Mouse (Mus musculus): ENCODE measurements around the gene Mecr. TPM values are rescaled to one million over a fixed set of nuclear protein-coding genes. Genes with fewer than 3 reads are reported as not detected.
A peak's percentile ranks its signal among the peaks of the same experiment; 100 is the strongest.
"Not testable (repeated sequence)": the region's sequence is repeated elsewhere in the genome, so short reads cannot be mapped to it uniquely, and the experiment has no call there.

The Mecr gene
- polyA plus RNA-seq (2015; fragmentation: Nextera tagmentation; extraction: Ambion mirVana), result 56.1 and 57.0 TPM in 2 replicates

DNA sequence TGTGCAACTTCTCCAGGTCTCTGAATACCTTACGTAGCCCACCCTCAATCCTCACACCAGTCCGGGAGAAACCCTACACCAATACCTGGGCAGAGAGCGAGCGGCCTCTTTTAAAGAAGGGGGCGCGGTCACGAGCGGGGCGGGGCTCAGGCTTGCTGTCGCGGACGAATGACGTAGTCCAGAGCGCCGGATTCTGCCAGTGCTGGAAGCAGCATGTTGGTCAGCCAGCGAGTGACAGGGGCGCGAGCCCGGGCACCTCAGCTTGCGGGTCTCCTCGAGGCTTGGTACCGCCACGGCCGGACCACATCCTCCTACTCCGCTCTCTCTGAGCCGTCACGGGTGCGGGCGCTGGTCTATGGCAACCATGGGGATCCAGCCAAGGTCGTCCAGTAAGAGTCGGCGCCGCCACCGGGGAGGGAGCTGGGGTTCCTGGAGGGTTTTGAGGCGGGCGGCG, at the start of gene Mecr:
Gene Mecr (plus strand): TSS at position 181 of the 454 bp plus-strand sequence.
- peak; percentile 89 for ATAC-seq (ENCODE audit: insufficient read depth, low FRiP score)
- H3K4me1 ChIP-seq (ENCODE audit: control insufficient read depth, insufficient read depth, low read length), result peaks cover 14% of the 10 kb centered on the region
- peak within 1 kb of the TSS; percentile 89 for H3K9ac ChIP-seq (ENCODE audit: low read length)
- under 1% methylated on average over 37 of the region's 37 CpGs for WGBS
- H3K4me3 ChIP-seq (replicated peaks; ENCODE audit: low read length), result peak within 1 kb of the TSS; percentile 95
- no peak within 1 kb of the TSS for H3K27ac ChIP-seq (ENCODE audit: low read length)
- H3K4me2 ChIP-seq (ENCODE audit: low read depth, low read length), result peak within 1 kb of the TSS; percentile 86
- no peaks in the 10 kb centered on the region for H3K36me3 ChIP-seq (ENCODE audit: control insufficient read depth, insufficient read depth, low read length)
- H3K27me3 ChIP-seq (ENCODE audit: control insufficient read depth, insufficient read depth, low read length), result no peaks in the 10 kb centered on the region
- H3K9me3 ChIP-seq (replicated peaks; ENCODE audit: control insufficient read depth, low read length), result no peaks in the 10 kb centered on the region

DNA sequence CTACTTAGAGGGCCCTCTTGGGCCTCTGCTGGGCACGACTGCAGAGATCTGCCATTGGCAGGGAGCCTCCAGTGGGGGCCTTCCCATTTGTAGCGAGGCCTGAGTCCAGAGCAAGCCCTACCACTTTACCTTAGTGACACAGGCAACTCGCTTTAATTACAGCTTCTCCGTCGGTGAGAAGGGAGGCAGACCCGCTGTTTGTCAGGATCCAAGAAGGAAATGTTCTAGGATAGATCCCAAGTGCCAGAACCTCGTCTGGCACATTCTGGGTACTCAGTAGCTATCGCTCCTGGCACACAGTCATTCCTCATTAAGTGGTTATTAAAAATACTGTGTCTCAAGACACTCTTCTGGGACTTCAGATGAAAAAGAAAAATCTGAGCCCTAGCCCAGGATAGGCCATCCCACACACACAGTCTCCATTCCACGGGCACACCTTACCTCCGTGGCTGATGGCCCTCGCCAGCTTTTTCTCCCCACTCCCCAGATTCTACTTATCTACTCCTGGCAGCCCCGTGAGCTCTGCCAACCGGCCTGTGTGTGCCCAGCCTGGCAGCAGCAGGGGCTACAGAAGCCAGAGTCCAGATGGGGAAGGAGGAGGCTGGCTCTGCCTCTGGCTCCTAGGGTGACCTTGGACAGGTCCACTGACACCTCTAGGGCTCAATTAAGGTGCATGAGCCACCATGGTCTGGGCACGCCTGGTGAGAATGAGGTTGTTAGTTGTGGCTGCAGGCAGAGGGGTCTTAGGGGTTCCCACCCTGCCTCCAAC, 46.8 kb upstream of the Mecr start:
- no peaks in the 10 kb centered on the region for H3K9me3 ChIP-seq (replicated peaks; ENCODE audit: control insufficient read depth, low read length)
- H3K27me3 ChIP-seq (ENCODE audit: control insufficient read depth, insufficient read depth, low read length), result no peaks in the 10 kb centered on the region
- ATAC-seq (ENCODE audit: insufficient read depth, low FRiP score), result no peak
- no peak overlapping the region for H3K27ac ChIP-seq (ENCODE audit: low read length)
- no peak overlapping the region for H3K4me2 ChIP-seq (ENCODE audit: low read depth, low read length)
- H3K4me1 ChIP-seq (ENCODE audit: control insufficient read depth, insufficient read depth, low read length), result no peaks in the 10 kb centered on the region
- no peak overlapping the region for H3K9ac ChIP-seq (ENCODE audit: low read length)
- no peak overlapping the region for H3K4me3 ChIP-seq (replicated peaks; ENCODE audit: low read length)
- H3K36me3 ChIP-seq (ENCODE audit: control insufficient read depth, insufficient read depth, low read length), result no peaks in the 10 kb centered on the region
- WGBS, result 76% methylated on average over 14 of the region's 14 CpGs

DNA sequence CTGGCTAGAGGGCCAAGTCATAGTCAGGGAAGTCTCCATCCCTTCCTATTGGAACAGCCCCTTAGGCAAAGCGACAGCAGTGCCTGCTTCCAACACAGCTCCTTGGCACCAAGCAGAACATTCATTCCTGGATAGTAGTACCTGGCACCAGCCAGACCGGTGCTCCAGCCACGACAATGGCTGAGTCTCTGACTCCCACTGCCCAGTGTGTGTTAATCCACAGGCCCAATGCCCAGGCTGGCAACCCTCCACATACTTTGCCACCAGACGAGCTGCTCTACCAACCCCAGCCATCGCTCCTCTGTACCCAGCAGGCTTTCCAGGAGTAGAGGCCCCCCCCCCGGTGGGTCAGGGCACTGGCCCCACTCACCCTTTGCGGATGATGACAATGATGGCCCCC, 45.8 kb upstream of the Mecr start:
- Histone ChIP-seq H3K9me3 (replicated peaks; ENCODE audit: control insufficient read depth, low read length) (no peaks in the 10 kb centered on the region), H3K36me3 (ENCODE audit: control insufficient read depth, insufficient read depth, low read length) (no peaks in the 10 kb centered on the region), H3K4me1 (ENCODE audit: control insufficient read depth, insufficient read depth, low read length) (no peaks in the 10 kb centered on the region), H3K27me3 (ENCODE audit: control insufficient read depth, insufficient read depth, low read length) (no peaks in the 10 kb centered on the region), H3K4me3 (replicated peaks; ENCODE audit: low read length) (no peak overlapping the region), H3K4me2 (ENCODE audit: low read depth, low read length) (no peak overlapping the region), H3K9ac (ENCODE audit: low read length) (no peak overlapping the region), H3K27ac (ENCODE audit: low read length) (no peak overlapping the region)
- 82% methylated on average over 7 of the region's 7 CpGs for WGBS
- no peak for ATAC-seq (ENCODE audit: insufficient read depth, low FRiP score)

DNA sequence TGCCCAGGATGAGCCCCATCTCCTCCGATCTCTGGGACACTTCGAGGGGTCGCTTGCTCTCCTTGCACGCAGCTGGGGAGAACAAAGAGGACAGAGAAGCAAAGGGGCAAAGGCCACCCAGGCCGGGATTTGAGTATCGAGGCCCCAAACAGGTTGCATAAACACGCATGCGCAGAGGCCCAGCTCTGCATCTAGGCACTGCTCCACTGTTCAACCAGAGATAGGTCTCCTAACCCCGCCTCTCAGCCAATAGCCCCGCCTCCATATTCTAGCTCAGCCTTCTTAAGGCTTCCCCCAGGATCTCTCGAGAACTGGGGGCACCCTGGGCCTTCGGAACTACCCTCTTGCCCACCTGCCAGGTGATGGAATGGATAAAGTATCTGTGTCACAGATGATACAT, 45.4 kb upstream of the Mecr start:
- Histone ChIP-seq H3K36me3 (ENCODE audit: control insufficient read depth, insufficient read depth, low read length) (no peaks in the 10 kb centered on the region), H3K4me2 (ENCODE audit: low read depth, low read length) (no peak overlapping the region), H3K9ac (ENCODE audit: low read length) (no peak overlapping the region), H3K27me3 (ENCODE audit: control insufficient read depth, insufficient read depth, low read length) (no peaks in the 10 kb centered on the region), H3K9me3 (replicated peaks; ENCODE audit: control insufficient read depth, low read length) (no peaks in the 10 kb centered on the region), H3K4me1 (ENCODE audit: control insufficient read depth, insufficient read depth, low read length) (no peaks in the 10 kb centered on the region), H3K27ac (ENCODE audit: low read length) (no peak overlapping the region), H3K4me3 (replicated peaks; ENCODE audit: low read length) (no peak overlapping the region)
- no peak for ATAC-seq (ENCODE audit: insufficient read depth, low FRiP score)
- 60% methylated on average over 12 of the region's 12 CpGs for WGBS

DNA sequence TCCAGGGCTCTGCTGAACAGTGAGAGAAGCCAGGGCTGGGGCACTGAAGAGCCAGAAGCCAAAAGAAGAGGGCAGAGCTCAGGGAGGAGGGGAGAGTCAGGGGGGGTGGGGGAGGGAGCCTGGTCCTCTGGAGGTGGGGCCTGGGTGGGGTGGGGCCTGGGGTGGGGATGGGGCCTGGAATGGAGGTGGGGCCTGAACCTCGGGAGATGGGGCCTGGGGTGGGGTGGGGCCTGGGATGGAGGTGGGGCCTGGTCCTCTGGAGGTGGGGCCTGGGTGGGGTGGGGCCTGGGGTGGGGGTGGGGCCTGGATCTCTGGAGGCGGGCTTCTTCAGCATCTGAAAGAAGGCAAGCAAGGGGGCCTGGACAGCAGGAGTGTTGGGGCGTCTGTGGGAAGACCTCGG, 44.3 kb upstream of the Mecr start:
- Histone ChIP-seq H3K27ac (ENCODE audit: low read length) (no peak overlapping the region), H3K4me2 (ENCODE audit: low read depth, low read length) (no peak overlapping the region), H3K4me1 (ENCODE audit: control insufficient read depth, insufficient read depth, low read length) (peaks cover 6% of the 10 kb centered on the region; the same call in 1 of the 2 replicates), H3K9ac (ENCODE audit: low read length) (no peak overlapping the region), H3K9me3 (replicated peaks; ENCODE audit: control insufficient read depth, low read length) (no peaks in the 10 kb centered on the region), H3K27me3 (ENCODE audit: control insufficient read depth, insufficient read depth, low read length) (no peaks in the 10 kb centered on the region), H3K36me3 (ENCODE audit: control insufficient read depth, insufficient read depth, low read length) (no peaks in the 10 kb centered on the region), H3K4me3 (replicated peaks; ENCODE audit: low read length) (no peak overlapping the region)
- WGBS, result 44% methylated on average over 4 of the region's 4 CpGs
- no peak; the same call in 1 of the 2 replicates for ATAC-seq (ENCODE audit: insufficient read depth, low FRiP score)

DNA sequence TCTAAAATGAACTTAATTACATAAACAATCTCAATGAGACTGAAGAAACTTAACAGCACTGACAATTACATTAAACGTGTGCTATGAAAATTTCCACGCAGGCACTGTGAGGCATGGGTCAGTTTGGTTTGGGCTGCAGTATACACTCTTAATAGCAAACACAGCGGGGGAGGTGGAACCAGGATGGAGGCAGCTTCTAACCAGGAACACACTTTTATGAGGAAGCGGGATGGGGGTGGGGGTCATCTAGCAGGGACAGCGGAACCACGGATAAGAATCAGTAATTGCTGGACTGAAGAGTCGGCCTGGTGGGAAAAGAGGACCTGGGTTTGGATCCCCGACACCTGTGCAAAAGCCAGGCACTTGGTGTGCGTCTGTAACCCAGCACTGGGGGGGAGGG, 39.4 kb upstream of the Mecr start:
- no peak overlapping the region for H3K4me3 ChIP-seq (replicated peaks; ENCODE audit: low read length)
- no peaks in the 10 kb centered on the region for H3K9me3 ChIP-seq (replicated peaks; ENCODE audit: control insufficient read depth, low read length)
- no peaks in the 10 kb centered on the region for H3K27me3 ChIP-seq (ENCODE audit: control insufficient read depth, insufficient read depth, low read length)
- H3K36me3 ChIP-seq (ENCODE audit: control insufficient read depth, insufficient read depth, low read length), result no peaks in the 10 kb centered on the region
- peaks cover 7% of the 10 kb centered on the region; the same call in 1 of the 2 replicates for H3K4me1 ChIP-seq (ENCODE audit: control insufficient read depth, insufficient read depth, low read length)
- ATAC-seq (ENCODE audit: insufficient read depth, low FRiP score), result no peak
- H3K9ac ChIP-seq (ENCODE audit: low read length), result no peak overlapping the region
- H3K4me2 ChIP-seq (ENCODE audit: low read depth, low read length), result no peak overlapping the region
- 55% methylated on average over 9 of the region's 9 CpGs for WGBS
- H3K27ac ChIP-seq (ENCODE audit: low read length), result no peak overlapping the region

DNA sequence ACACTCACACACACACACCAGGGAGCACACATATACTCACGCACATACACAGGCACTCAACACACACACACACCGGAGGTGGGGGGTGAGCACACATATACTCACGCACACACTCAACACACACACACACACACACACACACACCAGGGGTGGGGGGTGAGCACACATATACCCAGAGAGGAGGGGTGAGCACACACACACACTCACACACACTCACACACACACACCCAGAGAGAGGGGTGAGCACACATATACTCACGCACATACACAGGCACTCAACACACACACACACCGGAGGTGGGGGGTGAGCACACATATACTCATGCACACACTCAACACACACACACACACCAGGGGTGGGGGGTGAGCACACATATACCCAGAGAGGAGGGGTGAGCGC, 38.5 kb upstream of the Mecr start:
- H3K36me3 ChIP-seq (ENCODE audit: control insufficient read depth, insufficient read depth, low read length); H3K4me1 ChIP-seq (ENCODE audit: control insufficient read depth, insufficient read depth, low read length); H3K4me3 ChIP-seq (replicated peaks; ENCODE audit: low read length); H3K4me2 ChIP-seq (ENCODE audit: low read depth, low read length); H3K9me3 ChIP-seq (replicated peaks; ENCODE audit: control insufficient read depth, low read length); H3K27ac ChIP-seq (ENCODE audit: low read length); H3K9ac ChIP-seq (ENCODE audit: low read length); H3K27me3 ChIP-seq (ENCODE audit: control insufficient read depth, insufficient read depth, low read length): not testable (repeated sequence)
- peak; percentile 49; the same call in 1 of the 2 replicates for ATAC-seq (ENCODE audit: insufficient read depth, low FRiP score)
- WGBS, result 93% methylated on average over 6 of the region's 6 CpGs

DNA sequence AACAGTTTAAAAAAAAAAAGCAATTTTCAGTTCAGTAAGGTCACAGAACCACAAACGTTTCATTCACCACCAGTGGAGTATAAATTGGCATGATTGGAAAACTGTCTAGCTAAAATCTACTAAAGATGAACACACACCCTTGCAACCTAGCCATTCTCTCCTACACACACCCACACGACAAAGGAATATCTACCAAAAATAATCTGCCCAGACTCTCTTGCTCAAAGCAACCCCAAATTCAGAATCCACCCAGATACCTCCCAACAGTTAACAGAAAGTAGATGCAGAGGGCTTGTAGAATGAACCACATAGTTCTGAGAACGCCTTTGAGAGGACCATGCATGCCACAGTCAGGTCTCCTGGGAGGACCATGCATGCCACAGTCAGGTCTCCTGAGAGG, 38.0 kb upstream of the Mecr start:
- H3K27me3 ChIP-seq (ENCODE audit: control insufficient read depth, insufficient read depth, low read length), result no peaks in the 10 kb centered on the region
- WGBS, result 66% methylated on average over 3 of the region's 3 CpGs
- no peak for ATAC-seq (ENCODE audit: insufficient read depth, low FRiP score)
- H3K4me2 ChIP-seq (ENCODE audit: low read depth, low read length), result no peak overlapping the region
- peaks cover 7% of the 10 kb centered on the region; the same call in 1 of the 2 replicates for H3K4me1 ChIP-seq (ENCODE audit: control insufficient read depth, insufficient read depth, low read length)
- H3K4me3 ChIP-seq (replicated peaks; ENCODE audit: low read length), result no peak overlapping the region
- H3K27ac ChIP-seq (ENCODE audit: low read length), result no peak overlapping the region
- no peaks in the 10 kb centered on the region for H3K36me3 ChIP-seq (ENCODE audit: control insufficient read depth, insufficient read depth, low read length)
- no peak overlapping the region for H3K9ac ChIP-seq (ENCODE audit: low read length)
- no peaks in the 10 kb centered on the region for H3K9me3 ChIP-seq (replicated peaks; ENCODE audit: control insufficient read depth, low read length)

DNA sequence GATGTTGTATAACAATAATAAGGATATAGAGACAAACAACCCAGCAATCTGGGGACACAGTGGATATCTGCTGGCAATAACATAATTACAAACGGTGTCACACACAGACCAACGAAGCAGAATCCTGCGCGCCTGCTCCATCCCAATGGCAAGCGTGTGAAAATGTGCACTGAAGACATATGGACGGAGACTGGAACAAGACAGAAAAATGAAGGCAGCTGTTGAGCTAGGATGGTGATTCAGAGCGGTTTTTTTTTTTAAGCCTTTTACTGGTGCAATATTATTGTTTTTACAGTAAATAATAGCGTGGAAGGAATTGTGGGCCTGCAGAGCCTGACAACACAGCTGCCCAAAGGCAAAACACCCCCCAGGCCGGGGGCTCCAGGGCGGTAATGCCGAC, 30.8 kb upstream of the Mecr start:
- Histone ChIP-seq H3K27ac (ENCODE audit: low read length) (no peak overlapping the region), H3K4me3 (replicated peaks; ENCODE audit: low read length) (no peak overlapping the region), H3K36me3 (ENCODE audit: control insufficient read depth, insufficient read depth, low read length) (no peaks in the 10 kb centered on the region), H3K4me1 (ENCODE audit: control insufficient read depth, insufficient read depth, low read length) (0 out of 2 replicates have a peak, but pooled peaks cover 2% of the 10 kb centered on the region), H3K4me2 (ENCODE audit: low read depth, low read length) (no peak overlapping the region), H3K9me3 (replicated peaks; ENCODE audit: control insufficient read depth, low read length) (no peaks in the 10 kb centered on the region), H3K27me3 (ENCODE audit: control insufficient read depth, insufficient read depth, low read length) (no peaks in the 10 kb centered on the region), H3K9ac (ENCODE audit: low read length) (no peak overlapping the region)
- 70% methylated on average over 11 of the region's 11 CpGs for WGBS
- ATAC-seq (ENCODE audit: insufficient read depth, low FRiP score), result no peak
